Mouse (Mus musculus): Measurements from ENCODE around the gene Olfr520. TPM values are rescaled to one million over a fixed set of nuclear protein-coding genes. Genes with fewer than 3 reads are reported as not detected.
"Not testable (repeated sequence)": the region's sequence is repeated elsewhere in the genome, so short reads cannot be mapped to it uniquely, and the experiment has no call there.

Olfr520 gene
- total RNA-seq, 2 experiments from 2014 or later, result not detected

- no peak for DNase-seq
These were observed 17.6 kb upstream of the Olfr520 start for GRCm38 (mm10) chr7:99712431-99712830.

- DNase-seq, result no peak
These were observed 13.5 kb upstream of the Olfr520 start for GRCm38 (mm10) chr7:99716536-99716935.

GRCm38 (mm10) chr7:99734612-99735011 lies 4.5 kb downstream of the Olfr520 start:
- no peak for DNase-seq

- DNase-seq, result not testable (repeated sequence)
These were observed 5.4 kb downstream of the Olfr520 start for GRCm38 (mm10) chr7:99735491-99735890.

- DNase-seq, result no peak
These were observed 9.2 kb downstream of the Olfr520 start for GRCm38 (mm10) chr7:99739276-99739675.

GRCm38 (mm10) chr7:99763207-99763606 lies 33.1 kb downstream of the Olfr520 start, which contains the start of gene Olfr521:
Gene Olfr521, plus strand, starts transcription at chr7:99763507.
- no peak for DNase-seq

GRCm38 (mm10) chr7:99781385-99781784 lies 51.3 kb downstream of the Olfr520 start:
- DNase-seq, result no peak

GRCm38 (mm10) chr7:99781916-99782315 lies 51.8 kb downstream of the Olfr520 start:
- no peak for DNase-seq

- DNase-seq, result no peak
These were observed 53.3 kb downstream of the Olfr520 start for GRCm38 (mm10) chr7:99783421-99783820.

- DNase-seq, result no peak
These were observed 55.5 kb downstream of the Olfr520 start for GRCm38 (mm10) chr7:99785553-99785952.

Other genes with a start within 250 kb of the Olfr520 start
- 100 to 1,000 TPM; 440 to 487 TPM for gene Rps3, start 246.5 kb upstream of the Olfr520 start, total RNA-seq (2021)
- gene Arrb1, start 194.8 kb upstream of the Olfr520 start, total RNA-seq (2021), result 10 to 100 TPM; 31.0 to 32.5 TPM
- 1 to 10 TPM; 3.4 to 4.7 TPM for gene Tpbgl, start 103.2 kb upstream of the Olfr520 start, total RNA-seq (2021)
- 1 to 10 TPM; 4.0 to 4.2 TPM for gene Slco2b1, start 18.9 kb upstream of the Olfr520 start, total RNA-seq (2021)
- not detected for gene Olfr521, start 33.2 kb downstream of the Olfr520 start, total RNA-seq (2021)
- 1 to 10 TPM; 3.1 to 3.6 TPM for gene Neu3, start 98.1 kb downstream of the Olfr520 start, total RNA-seq (2021)
- under 1 TPM; 0.17 to 0.20 TPM for gene Xrra1, start 128.8 kb downstream of the Olfr520 start, total RNA-seq (2021)
- gene Spcs2, start 133.2 kb downstream of the Olfr520 start, total RNA-seq (2021), result 10 to 100 TPM; 64.0 to 68.1 TPM